Mouse (Mus musculus) neural tube, embryonic 12.5 days (tissue): ENCODE measurements at regions not wholly inside any gene's neighbourhood (a gene's known extent, or its start where the extent isn't known, plus 50 kb on each side); places are given as distances from the start of the nearest gene placed in this dataset.

Experiments
- ATAC-seq: fragments of 200-750 bp; cut with Nextera tagmentation; 2 replicates; pipeline ENCODE4 v1.8.0; 2017; ENCODE audit warnings: low read depth, mild to moderate bottlenecking, moderate TSS enrichment, moderate library complexity; ENCODE audit not compliant: low FRiP score
- H3K27ac ChIP-seq: fragments of 300-500 bp; sonication (generic); 2 replicates; pipeline ENCODE4 v1.5.1; 2016
- H3K27me3 ChIP-seq: fragments of 300-500 bp; sonication (generic); replicated peaks from 2 replicates; pipeline ENCODE4 v1.6.1; 2016; ENCODE audit warnings: mild to moderate bottlenecking
- H3K36me3 ChIP-seq: fragments of 300-500 bp; sonication (generic); 2 replicates; pipeline ENCODE4 v1.6.1; 2016; ENCODE audit warnings: mild to moderate bottlenecking
- H3K4me1 ChIP-seq: fragments of 300-500 bp; sonication (generic); 2 replicates; pipeline ENCODE4 v1.6.1; 2016
- H3K4me2 ChIP-seq: fragments of 300-500 bp; sonication (generic); replicated peaks from 2 replicates; pipeline ENCODE4 v1.6.1; 2016; ENCODE audit warnings: mild to moderate bottlenecking
- H3K4me3 ChIP-seq: fragments of 300-500 bp; sonication (generic); 2 replicates; pipeline ENCODE4 v1.5.1; 2016
- H3K9ac ChIP-seq: fragments of 300-500 bp; sonication (generic); 2 replicates; pipeline ENCODE4 v1.6.1; 2016; ENCODE audit warnings: mild to moderate bottlenecking
- H3K9me3 ChIP-seq: fragments of 300-500 bp; sonication (generic); 2 replicates; pipeline ENCODE4 v1.6.1; 2016; ENCODE audit warnings: mild to moderate bottlenecking
- WGBS: fragments of 180-500 bp; shearing (Covaris S2); methylation state at CpG from one replicate; pipeline ENCODE4 v1.1.7; 2016; 5-methylcytosine and 5-hydroxymethylcytosine counted together

GRCm38 (mm10) chr17:83960821-83961220 lies 113.1 kb upstream of the Haao start:
- no peak for ATAC-seq
- H3K4me1 ChIP-seq: peaks cover 45% of the 10 kb centered on the region
- no peaks in the 10 kb centered on the region for H3K36me3 ChIP-seq
- H3K9ac ChIP-seq: no peak overlapping the region
- H3K4me2 ChIP-seq: no peak overlapping the region
- no peak overlapping the region for H3K27ac ChIP-seq
- WGBS: 76% methylated on average over 7 of the region's 7 CpGs
- 0 out of 2 replicates have a peak, but pooled peaks cover 2% of the 10 kb centered on the region for H3K9me3 ChIP-seq
- no peak overlapping the region for H3K4me3 ChIP-seq
- H3K27me3 ChIP-seq: no peaks in the 10 kb centered on the region

- H3K27ac ChIP-seq: no peak overlapping the region
- ATAC-seq: no peak
- peaks cover 51% of the 10 kb centered on the region for H3K4me1 ChIP-seq
- H3K27me3 ChIP-seq: no peaks in the 10 kb centered on the region
- no peaks in the 10 kb centered on the region for H3K9me3 ChIP-seq
- H3K9ac ChIP-seq: no peak overlapping the region
- H3K36me3 ChIP-seq: no peaks in the 10 kb centered on the region
- WGBS: 69% methylated on average over 3 of the region's 3 CpGs
- H3K4me2 ChIP-seq: no peak overlapping the region
- no peak overlapping the region for H3K4me3 ChIP-seq
Measured at GRCm38 (mm10) chr17:83960158-83960557, 112.4 kb upstream of the Haao start.

DNA sequence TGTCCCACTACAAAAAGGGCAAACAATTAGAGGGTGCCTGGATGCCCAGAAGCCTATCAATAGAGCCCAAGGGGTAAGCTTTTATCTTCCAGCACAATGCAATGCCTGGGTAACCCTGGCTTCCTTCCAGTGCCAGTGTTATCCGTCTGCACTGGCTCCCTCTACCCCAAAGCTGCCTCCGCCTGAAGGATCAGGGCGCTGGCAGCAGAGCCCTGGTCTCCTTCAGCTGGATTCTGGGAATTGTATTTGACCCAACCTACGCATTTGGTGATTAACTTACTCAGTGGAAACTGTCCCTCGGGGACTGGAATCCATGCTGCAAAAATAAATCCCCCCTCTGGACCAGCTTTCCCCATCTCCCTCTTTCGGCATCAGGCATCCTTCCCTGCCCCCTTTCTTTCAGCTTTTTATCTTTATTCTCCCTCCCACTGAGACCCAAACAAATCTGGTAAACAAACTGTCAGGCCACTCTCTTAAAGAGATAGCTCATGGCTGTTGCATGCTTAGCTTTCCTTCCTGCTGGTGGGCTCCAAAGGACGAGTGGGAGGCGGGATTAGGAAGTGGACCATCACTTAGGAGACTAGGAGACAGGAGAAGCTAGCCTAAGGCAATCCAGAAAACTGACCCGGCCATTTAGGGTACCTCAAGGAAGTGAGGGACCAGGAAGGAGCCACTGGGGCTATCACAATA lies 111.5 kb upstream of the Haao start:
- H3K9me3 ChIP-seq: no peaks in the 10 kb centered on the region
- H3K27ac ChIP-seq: no peak overlapping the region
- no peak overlapping the region for H3K4me2 ChIP-seq
- peaks cover 55% of the 10 kb centered on the region for H3K4me1 ChIP-seq
- WGBS: 44% methylated on average over 9 of the region's 9 CpGs
- no peaks in the 10 kb centered on the region for H3K27me3 ChIP-seq
- no peak for ATAC-seq
- H3K4me3 ChIP-seq: no peak overlapping the region
- H3K9ac ChIP-seq: no peak overlapping the region
- no peaks in the 10 kb centered on the region for H3K36me3 ChIP-seq

GRCm38 (mm10) chr17:83958706-83959105 lies 110.9 kb upstream of the Haao start:
- H3K27me3 ChIP-seq: no peaks in the 10 kb centered on the region
- no peak overlapping the region for H3K4me3 ChIP-seq
- ATAC-seq: no peak
- 88% methylated on average over 3 of the region's 3 CpGs for WGBS
- H3K4me2 ChIP-seq: no peak overlapping the region
- H3K9me3 ChIP-seq: no peaks in the 10 kb centered on the region
- peaks cover 61% of the 10 kb centered on the region for H3K4me1 ChIP-seq
- no peaks in the 10 kb centered on the region for H3K36me3 ChIP-seq
- H3K27ac ChIP-seq: no peak overlapping the region
- H3K9ac ChIP-seq: no peak overlapping the region

DNA sequence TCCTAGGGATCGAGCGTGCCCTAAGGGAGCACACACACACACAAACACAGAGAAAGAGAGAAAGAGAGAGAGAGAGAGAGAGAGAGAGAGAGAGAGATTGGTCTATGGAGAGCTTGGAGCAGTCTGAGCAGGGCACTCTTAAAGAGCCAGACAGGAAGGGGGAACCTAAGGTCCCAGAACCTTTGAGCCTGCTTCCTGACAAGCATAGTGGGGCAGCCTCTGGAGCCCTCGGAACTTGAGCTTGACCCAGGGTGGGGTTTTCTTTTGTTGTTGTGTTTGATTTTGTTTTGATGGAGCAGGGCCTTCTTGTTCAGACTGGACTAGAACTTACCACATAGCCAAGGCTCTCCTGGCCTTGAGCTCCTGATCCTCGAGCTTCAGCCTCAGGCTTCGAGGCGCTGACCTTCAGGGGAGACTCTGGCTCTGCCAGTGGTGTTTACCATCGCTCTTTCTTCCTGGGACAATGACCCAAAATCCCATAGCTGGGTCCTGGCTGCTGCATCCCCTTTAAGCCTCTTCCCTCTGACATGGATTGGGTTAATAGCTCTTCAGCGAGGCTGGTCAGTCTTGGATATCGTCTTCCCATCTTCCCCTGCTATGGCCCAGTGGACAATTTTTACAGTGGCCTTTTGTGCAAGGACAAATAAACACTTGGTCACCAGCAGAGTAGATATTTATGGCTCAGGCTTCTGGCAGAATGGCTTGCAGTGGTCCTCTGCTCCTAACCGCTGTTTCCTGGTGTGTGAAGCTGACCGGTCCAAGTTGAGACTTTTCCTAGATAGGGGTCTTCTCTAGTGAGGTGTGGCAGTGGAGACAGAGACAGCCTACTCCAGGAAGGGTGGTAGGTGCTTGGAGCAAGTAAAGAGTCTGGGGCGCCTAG lies 110.1 kb upstream of the Haao start:
- H3K27ac ChIP-seq: no peak overlapping the region
- no peaks in the 10 kb centered on the region for H3K36me3 ChIP-seq
- H3K4me1 ChIP-seq: peaks cover 64% of the 10 kb centered on the region
- WGBS: 62% methylated on average over 10 of the region's 12 CpGs
- H3K4me3 ChIP-seq: no peak overlapping the region
- no peak overlapping the region for H3K4me2 ChIP-seq
- ATAC-seq: no peak
- H3K9me3 ChIP-seq: no peaks in the 10 kb centered on the region
- H3K27me3 ChIP-seq: no peaks in the 10 kb centered on the region
- H3K9ac ChIP-seq: no peak overlapping the region

GRCm38 (mm10) chr17:83956821-83957565 lies 109.2 kb upstream of the Haao start:
- no peaks in the 10 kb centered on the region for H3K9me3 ChIP-seq
- H3K9ac ChIP-seq: no peak overlapping the region
- no peak overlapping the region for H3K4me3 ChIP-seq
- ATAC-seq: no peak
- H3K4me2 ChIP-seq: no peak overlapping the region
- H3K27ac ChIP-seq: no peak overlapping the region
- WGBS: 31% methylated on average over 12 of the region's 12 CpGs
- H3K4me1 ChIP-seq: peaks cover 62% of the 10 kb centered on the region
- H3K27me3 ChIP-seq: no peaks in the 10 kb centered on the region
- no peaks in the 10 kb centered on the region for H3K36me3 ChIP-seq

GRCm38 (mm10) chr17:83955978-83956377 lies 108.2 kb upstream of the Haao start:
- Histone ChIP-seq H3K9me3 (no peaks in the 10 kb centered on the region), H3K9ac (no peak overlapping the region), H3K4me3 (no peak overlapping the region), H3K27ac (no peak overlapping the region), H3K27me3 (no peaks in the 10 kb centered on the region), H3K4me1 (peaks cover 62% of the 10 kb centered on the region), H3K4me2 (no peak overlapping the region), H3K36me3 (no peaks in the 10 kb centered on the region)
- 40% methylated on average over 5 of the region's 5 CpGs for WGBS
- no peak for ATAC-seq

GRCm38 (mm10) chr17:83955058-83955697 lies 107.4 kb upstream of the Haao start:
- Histone ChIP-seq H3K9ac (no peak overlapping the region), H3K4me3 (no peak overlapping the region), H3K27ac (0 out of 2 replicates have a peak overlapping the region, but pooled peaks have one; percentile 2), H3K27me3 (no peaks in the 10 kb centered on the region), H3K9me3 (no peaks in the 10 kb centered on the region), H3K36me3 (no peaks in the 10 kb centered on the region), H3K4me2 (no peak overlapping the region), H3K4me1 (peaks cover 59% of the 10 kb centered on the region)
- whole genome bisulfite sequencing: 66% methylated on average over 10 of the region's 10 CpGs
- no peak; the same call in 1 of the 2 replicates for ATAC-seq

- no peak overlapping the region for H3K4me3 ChIP-seq
- H3K9me3 ChIP-seq: no peaks in the 10 kb centered on the region
- no peaks in the 10 kb centered on the region for H3K27me3 ChIP-seq
- no peaks in the 10 kb centered on the region for H3K36me3 ChIP-seq
- WGBS: 10% methylated on average over 16 of the region's 16 CpGs
- peak overlapping the region; percentile 63 for H3K27ac ChIP-seq
- H3K4me1 ChIP-seq: peaks cover 58% of the 10 kb centered on the region
- H3K9ac ChIP-seq: no peak overlapping the region
- no peak overlapping the region for H3K4me2 ChIP-seq
- ATAC-seq: peak; percentile 83
Measured at GRCm38 (mm10) chr17:83954291-83955057, 106.7 kb upstream of the Haao start.

DNA sequence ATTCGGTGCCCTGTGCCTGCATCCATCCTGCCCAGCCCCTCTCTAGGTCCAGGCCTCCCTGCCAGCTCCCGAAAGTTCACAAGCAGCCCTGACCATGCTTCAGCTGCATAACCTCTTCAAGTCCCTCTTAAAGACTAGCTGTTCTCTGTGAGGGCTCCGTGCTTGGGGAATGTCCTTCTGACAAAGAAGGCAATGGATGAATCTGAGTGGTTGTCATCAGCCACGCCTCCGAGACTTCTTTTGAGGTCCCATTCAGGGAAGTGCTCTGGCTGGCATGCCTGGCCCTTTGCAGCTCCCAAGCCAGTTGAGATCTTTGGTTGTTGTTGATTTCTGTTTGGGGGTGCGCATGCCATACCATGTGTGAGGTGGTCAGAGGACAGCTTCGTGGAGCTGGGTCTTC lies 105.9 kb upstream of the Haao start:
- Histone ChIP-seq H3K36me3 (no peaks in the 10 kb centered on the region), H3K4me2 (no peak overlapping the region), H3K4me1 (peaks cover 51% of the 10 kb centered on the region), H3K27me3 (no peaks in the 10 kb centered on the region), H3K27ac (peak overlapping the region; percentile 63; the same call in 1 of the 2 replicates), H3K9ac (0 out of 2 replicates have a peak overlapping the region, but pooled peaks have one; percentile 2), H3K9me3 (no peaks in the 10 kb centered on the region), H3K4me3 (no peak overlapping the region)
- 49% methylated on average over 7 of the region's 7 CpGs for WGBS
- ATAC-seq: no peak

DNA sequence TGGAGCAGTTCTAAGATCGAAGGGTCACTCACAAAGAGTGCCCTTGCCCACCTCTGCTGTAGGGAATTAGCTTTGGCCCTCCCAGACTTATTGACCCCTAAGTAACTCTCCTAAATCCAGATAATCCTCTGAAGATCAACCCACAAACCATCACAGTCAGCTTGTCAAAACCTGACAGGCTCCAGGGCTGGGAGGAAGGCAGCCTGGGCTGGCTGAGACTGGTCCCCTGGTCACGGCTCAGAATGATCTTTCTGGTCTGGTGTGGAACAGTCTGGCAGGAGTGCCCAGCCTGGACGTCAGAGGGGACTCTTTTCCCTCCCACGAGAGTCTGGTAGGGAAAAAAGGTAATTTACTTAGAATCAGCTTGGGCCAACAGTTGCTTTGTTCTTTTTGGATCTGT lies 99.0 kb upstream of the Haao start:
- no peak overlapping the region for H3K9ac ChIP-seq
- ATAC-seq: no peak
- H3K27me3 ChIP-seq: no peaks in the 10 kb centered on the region
- no peaks in the 10 kb centered on the region for H3K9me3 ChIP-seq
- no peak overlapping the region for H3K4me3 ChIP-seq
- H3K4me2 ChIP-seq: no peak overlapping the region
- WGBS: 50% methylated on average over 4 of the region's 4 CpGs
- no peaks in the 10 kb centered on the region for H3K36me3 ChIP-seq
- H3K27ac ChIP-seq: no peak overlapping the region
- H3K4me1 ChIP-seq: no peaks in the 10 kb centered on the region
